Mouse (Mus musculus) cerebellum, postnatal 4 days (tissue): ENCODE results near the gene Omp.

Source experiments
- DNase-seq, 2 experiments: peaks; one replicate each; pipeline ENCODE4 v3.0.0; 2022; ENCODE audit warnings: low spot score in 2 of 2, mixed read lengths in 1 of 2

The Omp gene

GRCm38 (mm10) chr7:98171141-98172073 is 26.1 kb upstream of the Omp start:
- no peak for DNase-seq

- DNase-seq, result no peak
Measured at GRCm38 (mm10) chr7:98164999-98165528, 19.8 kb upstream of the Omp start.

GRCm38 (mm10) chr7:98164382-98164998 is 19.2 kb upstream of the Omp start:
- DNase-seq, result no peak

GRCm38 (mm10) chr7:98163700-98164099 is 18.4 kb upstream of the Omp start:
- no peak for DNase-seq

GRCm38 (mm10) chr7:98162239-98162638 is 16.9 kb upstream of the Omp start:
- no peak for DNase-seq

GRCm38 (mm10) chr7:98160041-98160740 is 14.9 kb upstream of the Omp start:
- DNase-seq, result no peak

- DNase-seq, result no peak
Measured at GRCm38 (mm10) chr7:98158481-98158880, 13.2 kb upstream of the Omp start.

- DNase-seq, result no peak
Measured at GRCm38 (mm10) chr7:98157636-98158332, 12.5 kb upstream of the Omp start.

GRCm38 (mm10) chr7:98156280-98156665 is 11.0 kb upstream of the Omp start:
- DNase-seq, result no peak

GRCm38 (mm10) chr7:98155546-98156279 is 10.4 kb upstream of the Omp start:
- DNase-seq, result peak; percentile 50 to 71

GRCm38 (mm10) chr7:98153892-98154291 is 8.6 kb upstream of the Omp start:
- no peak for DNase-seq

- DNase-seq, result no peak
Measured at GRCm38 (mm10) chr7:98153345-98153744, 8.0 kb upstream of the Omp start.

- no peak for DNase-seq
Measured at GRCm38 (mm10) chr7:98152400-98152799, 7.1 kb upstream of the Omp start.

GRCm38 (mm10) chr7:98150525-98150924 is 5.2 kb upstream of the Omp start:
- DNase-seq, result no peak

GRCm38 (mm10) chr7:98149802-98150201 is 4.5 kb upstream of the Omp start:
- no peak for DNase-seq

GRCm38 (mm10) chr7:98148721-98149407 is 3.6 kb upstream of the Omp start:
- DNase-seq, result no peak

- DNase-seq, result peak in 1 of 2 experiments; percentile 38
Measured at GRCm38 (mm10) chr7:98147766-98148165, 2.5 kb upstream of the Omp start.

- no peak for DNase-seq
Measured at GRCm38 (mm10) chr7:98146447-98146845, 1.1 kb upstream of the Omp start.

- DNase-seq, result no peak
Measured at GRCm38 (mm10) chr7:98145842-98146446, 642 bp upstream of the Omp start.

GRCm38 (mm10) chr7:98142648-98143047 is 2.7 kb downstream of the Omp start:
- no peak for DNase-seq
